ENCODE assay signal across 8 mouse cellular contexts in the genomic region with DNA sequence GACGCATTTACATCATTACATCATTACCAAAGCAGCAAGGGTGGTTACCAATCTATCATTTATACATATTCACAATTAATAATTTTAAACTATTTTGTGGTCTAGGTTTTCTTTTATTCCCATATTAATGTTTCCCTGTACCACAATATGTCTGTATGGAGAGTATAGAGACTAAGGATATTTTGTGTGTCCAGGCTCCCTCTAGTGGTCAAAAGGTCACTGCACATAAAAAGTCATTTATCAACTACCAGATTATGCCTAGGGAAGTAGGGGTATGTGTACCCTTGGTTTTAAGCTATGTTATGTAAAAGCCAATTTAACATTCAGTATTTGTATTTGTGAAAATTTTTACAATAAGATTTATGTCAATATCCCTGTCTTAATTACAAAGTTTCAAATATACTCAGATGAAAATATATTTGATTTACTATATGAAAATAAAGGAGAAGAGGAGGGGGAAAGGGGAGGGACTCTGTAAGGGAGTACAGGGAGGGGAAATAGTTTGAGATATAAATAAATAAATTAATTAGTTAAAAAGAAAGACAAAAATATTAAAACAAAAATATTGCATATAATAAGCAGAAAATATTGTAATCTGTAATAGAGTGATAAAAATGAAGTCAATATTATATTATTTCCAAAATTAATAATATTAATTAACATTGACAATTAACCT. TPM values are rescaled to one million over a fixed set of nuclear protein-coding genes. Genes with fewer than 3 reads are reported as not detected.
DNase-seq lines count a peak whose midpoint lies in the region; ATAC-seq and TF ChIP-seq lines count a peak whose summit lies in the region.

No protein-coding gene starts in this region.

- ATAC-seq in heart, embryonic 12.5 days (ENCODE audit: insufficient number of reproducible peaks, low FRiP score) = 0 out of 2 replicates have a peak, but pooled peaks have one; percentile 42
- no peak for ATAC-seq in heart, embryonic 11.5 days (replicated peaks; ENCODE audit: insufficient number of reproducible peaks, low FRiP score, low TSS enrichment)
- peak; percentile 54; the same call in 1 of the 2 replicates for ATAC-seq in G1E (ENCODE audit: extremely low read depth, insufficient number of reproducible peaks, low FRiP score, poor library complexity, severe bottlenecking)
- peak; percentile 58; the same call in 1 of the 2 replicates for ATAC-seq in intestine, embryonic 15.5 days
- peak; percentile 87 for ATAC-seq in megakaryocyte-erythroid progenitor cell, adult 5-6 weeks (replicated peaks; ENCODE audit: low FRiP score, low TSS enrichment, poor library complexity, severe bottlenecking)

- no peaks in the 10 kb centered on the region for H3K4me1 ChIP-seq in heart, embryonic 12.5 days (replicated peaks)
- H3K4me1 ChIP-seq in heart, embryonic 11.5 days (ENCODE audit: control insufficient read depth, insufficient read depth, low read length) = no peaks in the 10 kb centered on the region
- H3K4me1 ChIP-seq in G1E (ENCODE audit: insufficient read depth, low read depth, low read length) = no peaks in the 10 kb centered on the region
- H3K4me1 ChIP-seq in intestine, embryonic 15.5 days (replicated peaks) = no peaks in the 10 kb centered on the region

- no peaks in the 10 kb centered on the region for H3K36me3 ChIP-seq in heart, embryonic 12.5 days
- H3K36me3 ChIP-seq in heart, embryonic 11.5 days (ENCODE audit: control insufficient read depth, insufficient read depth, low read length) = no peaks in the 10 kb centered on the region
- no peaks in the 10 kb centered on the region for H3K36me3 ChIP-seq in G1E (replicated peaks)
- no peaks in the 10 kb centered on the region for H3K36me3 ChIP-seq in intestine, embryonic 15.5 days

- 94% methylated on average over 1 of the region's 1 CpGs for WGBS in heart, embryonic 12.5 days
- 95% methylated on average over 1 of the region's 1 CpGs for WGBS in heart, embryonic 11.5 days (ENCODE audit: insufficient replicate concordance)
- WGBS in intestine, embryonic 15.5 days = 97% methylated on average over 1 of the region's 1 CpGs

- peak; percentile 52 for TF ChIP-seq CTCF in G1E (IDR thresholded peaks at IDR 0.05; ENCODE audit: low read depth, low read length)

- peak; percentile 2 for DNase-seq in G1E (ENCODE audit: low spot score)
- peak; percentile 82 for DNase-seq in embryo, embryonic 10.5 days (ENCODE audit: low spot score)
- no peak for DNase-seq in ovary, postnatal 36 days (ENCODE audit: low spot score)
- DNase-seq in thymus, postnatal 10 days (ENCODE audit: low spot score in 2 of 2) = no peak

- no peaks in the 10 kb centered on the region for H3K9me3 ChIP-seq in heart, embryonic 12.5 days (replicated peaks)
- H3K9me3 ChIP-seq in heart, embryonic 11.5 days (replicated peaks; ENCODE audit: control insufficient read depth, low read length) = no peaks in the 10 kb centered on the region
- no peaks in the 10 kb centered on the region for H3K9me3 ChIP-seq in G1E (replicated peaks)
- no peaks in the 10 kb centered on the region for H3K9me3 ChIP-seq in intestine, embryonic 15.5 days

- no peaks in the 10 kb centered on the region for H3K27me3 ChIP-seq in heart, embryonic 12.5 days (replicated peaks)
- H3K27me3 ChIP-seq in heart, embryonic 11.5 days (ENCODE audit: control insufficient read depth, insufficient read depth, low read length) = no peaks in the 10 kb centered on the region
- H3K27me3 ChIP-seq in G1E (ENCODE audit: insufficient read depth, low read length) = no peaks in the 10 kb centered on the region
- H3K27me3 ChIP-seq in intestine, embryonic 15.5 days (replicated peaks) = no peaks in the 10 kb centered on the region

- no peak overlapping the region for H3K4me3 ChIP-seq in heart, embryonic 12.5 days
- H3K4me3 ChIP-seq in heart, embryonic 11.5 days (ENCODE audit: low read depth, low read length) = no peak overlapping the region
- H3K4me3 ChIP-seq in G1E (ENCODE audit: low read depth, low read length) = no peak overlapping the region
- H3K4me3 ChIP-seq in intestine, embryonic 15.5 days (replicated peaks) = no peak overlapping the region

- no peak overlapping the region for H3K4me2 ChIP-seq in heart, embryonic 12.5 days
- H3K4me2 ChIP-seq in heart, embryonic 11.5 days = no peak overlapping the region
- no peak overlapping the region for H3K4me2 ChIP-seq in intestine, embryonic 15.5 days (replicated peaks)

- no peak overlapping the region for H3K9ac ChIP-seq in heart, embryonic 12.5 days
- no peak overlapping the region for H3K9ac ChIP-seq in heart, embryonic 11.5 days (ENCODE audit: low read depth, low read length)
- H3K9ac ChIP-seq in intestine, embryonic 15.5 days = no peak overlapping the region

- no peak overlapping the region for H3K27ac ChIP-seq in heart, embryonic 12.5 days (ENCODE audit: poor library complexity, severe bottlenecking)
- H3K27ac ChIP-seq in heart, embryonic 11.5 days (ENCODE audit: low read depth, low read length) = no peak overlapping the region
- no peak overlapping the region for H3K27ac ChIP-seq in intestine, embryonic 15.5 days

RNA-seq across cellular contexts. Expression of a gene that starts 47.1 kb away (rescaled TPM):
- polyA plus RNA-seq in heart, embryonic 12.5 days (2016; fragmentation: Nextera tagmentation; extraction: Ambion mirVana) = not detected in 2 replicates
- not detected in 2 replicates for polyA plus RNA-seq in heart, embryonic 11.5 days (2014; fragmentation: Nextera tagmentation; extraction: Ambion mirVana)
- total RNA-seq in G1E (2014; fragmentation: Nextera tagmentation) = not detected in 2 replicates
- total RNA-seq in G1E (2017) = not detected in 2 replicates
- not detected in 2 replicates for polyA plus RNA-seq in G1E (2012)
- polyA plus RNA-seq in intestine, embryonic 15.5 days (2015; fragmentation: Nextera tagmentation; extraction: Ambion mirVana) = not detected in 2 replicates
- total RNA-seq in megakaryocyte-erythroid progenitor cell, adult 5-6 weeks (2014; fragmentation: Nextera tagmentation) = not detected in 2 replicates
- not detected in 2 replicates for total RNA-seq in megakaryocyte-erythroid progenitor cell, adult 5-6 weeks (2017)

Comparison
In these comparisons a context has a peak if more than half of its experiments do, and no peak if none do; other contexts are left out.
1. DNase-seq: peak in G1E (single experiment) and embryo, embryonic 10.5 days (single experiment); none in ovary, postnatal 36 days (single experiment) and thymus, postnatal 10 days (0 of 2).